Mouse (Mus musculus): ENCODE data around the gene Zfp747.

DNA sequence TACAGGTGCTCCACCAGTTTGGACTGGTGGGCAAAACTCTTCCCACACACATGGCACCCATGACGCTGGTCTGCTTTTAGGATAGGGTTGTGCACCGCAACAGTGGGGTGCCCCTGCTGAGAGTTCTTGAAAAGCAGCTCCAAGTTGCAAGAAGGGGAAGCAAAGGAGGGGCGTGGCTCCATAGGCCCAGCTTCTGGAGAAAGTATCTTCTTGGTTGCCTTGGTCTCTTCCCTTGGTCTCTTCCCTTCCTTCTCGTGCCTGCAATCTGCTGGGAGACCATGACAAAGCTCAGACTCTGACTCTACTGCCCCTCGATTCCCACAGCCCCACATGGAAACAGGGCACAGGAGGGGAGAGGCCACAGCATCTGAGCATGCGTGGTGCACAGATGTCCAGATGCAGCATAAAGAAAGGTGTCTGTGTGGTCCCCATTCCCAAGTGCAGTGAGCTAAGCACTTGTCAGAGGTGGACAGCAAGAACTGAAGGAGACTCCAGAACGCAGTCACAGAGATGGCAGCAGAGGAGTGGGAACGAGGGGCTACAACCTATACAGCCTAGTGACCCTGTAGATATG, 16.5 kb upstream of the Zfp747 start:
- TF ChIP-seq CTCF (IDR thresholded peaks at IDR 0.05; ENCODE audit: low read depth): no peak
- no peak for TF ChIP-seq EP300 (optimal IDR thresholded peaks at IDR 0.05)

Data from stomach, postnatal 0 days (tissue).